Mouse (Mus musculus): ENCODE data around the gene Timm22. TPM values are rescaled to one million over a fixed set of nuclear protein-coding genes. Genes with fewer than 3 reads are reported as not detected.

Gene Timm22
- polyA plus RNA-seq, 1 experiment = 105 TPM

- peaks cover 67% of the 10 kb centered on the region for H3K36me3 ChIP-seq (ENCODE audit: control insufficient read depth, insufficient read depth)
Measured at GRCm38 (mm10) chr11:76436009-76436408, 29.3 kb downstream of the Timm22 start.

GRCm38 (mm10) chr11:76436864-76437437, 30.2 kb downstream of the Timm22 start:
- Histone ChIP-seq H3K79me2 (ENCODE audit: control insufficient read depth, insufficient read depth) (peaks cover 4% of the 10 kb centered on the region), H3K36me3 (ENCODE audit: control insufficient read depth, insufficient read depth) (peaks cover 72% of the 10 kb centered on the region)

More at GRCm38 (mm10) chr11:76436009-76436408, 29.3 kb downstream of the Timm22 start:
- Histone ChIP-seq H3ac (ENCODE audit: control insufficient read depth, insufficient read length, low read depth) (no peak overlapping the region), H3K27me3 (ENCODE audit: control insufficient read depth, insufficient read depth, insufficient read length) (no peaks in the 10 kb centered on the region), H3K79me2 (ENCODE audit: control insufficient read depth, insufficient read depth) (peaks cover 4% of the 10 kb centered on the region), H3K79me3 (ENCODE audit: low read depth) (peaks cover 4% of the 10 kb centered on the region), H3K4me3 (ENCODE audit: insufficient read depth, poor library complexity, severe bottlenecking) (no peak overlapping the region)
- TF ChIP-seq MAX (IDR thresholded peaks at IDR 0.05) (no peak), CEBPB (IDR thresholded peaks at IDR 0.05; ENCODE audit: low read depth) (no peak), CTCF (IDR thresholded peaks at IDR 0.05; ENCODE audit: control insufficient read depth, insufficient read depth, insufficient read length) (no peak), FOSL1 (IDR thresholded peaks at IDR 0.05; ENCODE audit: insufficient read depth, low read length, poor library complexity, severe bottlenecking) (no peak), MYOD1 (IDR thresholded peaks at IDR 0.05; ENCODE audit: control insufficient read depth, insufficient read length, low read depth) (no peak), MYOG (IDR thresholded peaks at IDR 0.05; ENCODE audit: control insufficient read depth, extremely low read depth, insufficient read length) (no peak), USF1 (IDR thresholded peaks at IDR 0.05; ENCODE audit: low read depth) (no peak)

GRCm38 (mm10) chr11:76439666-76440065, 32.9 kb downstream of the Timm22 start:
- peaks cover 82% of the 10 kb centered on the region for H3K36me3 ChIP-seq (ENCODE audit: control insufficient read depth, insufficient read depth)
- TF ChIP-seq MAX (IDR thresholded peaks at IDR 0.05) = no peak
- no peak for TF ChIP-seq USF1 (IDR thresholded peaks at IDR 0.05; ENCODE audit: low read depth)
- TF ChIP-seq CTCF (IDR thresholded peaks at IDR 0.05; ENCODE audit: control insufficient read depth, insufficient read depth, insufficient read length) = no peak
- no peak for TF ChIP-seq MYOD1 (IDR thresholded peaks at IDR 0.05; ENCODE audit: control insufficient read depth, insufficient read length, low read depth)
- TF ChIP-seq CEBPB (IDR thresholded peaks at IDR 0.05; ENCODE audit: low read depth) = no peak
- no peak for TF ChIP-seq FOSL1 (IDR thresholded peaks at IDR 0.05; ENCODE audit: insufficient read depth, low read length, poor library complexity, severe bottlenecking)
- TF ChIP-seq MYOG (IDR thresholded peaks at IDR 0.05; ENCODE audit: control insufficient read depth, extremely low read depth, insufficient read length) = no peak

More at GRCm38 (mm10) chr11:76436864-76437437, 30.2 kb downstream of the Timm22 start:
- Histone ChIP-seq H3K79me3 (ENCODE audit: low read depth) (peaks cover 4% of the 10 kb centered on the region), H3K27me3 (ENCODE audit: control insufficient read depth, insufficient read depth, insufficient read length) (no peaks in the 10 kb centered on the region), H3ac (ENCODE audit: control insufficient read depth, insufficient read length, low read depth) (no peak overlapping the region), H3K4me3 (ENCODE audit: insufficient read depth, poor library complexity, severe bottlenecking) (no peak overlapping the region)
- no peak for TF ChIP-seq MYOD1 (IDR thresholded peaks at IDR 0.05; ENCODE audit: control insufficient read depth, insufficient read length, low read depth)
- no peak for TF ChIP-seq FOSL1 (IDR thresholded peaks at IDR 0.05; ENCODE audit: insufficient read depth, low read length, poor library complexity, severe bottlenecking)

DNA sequence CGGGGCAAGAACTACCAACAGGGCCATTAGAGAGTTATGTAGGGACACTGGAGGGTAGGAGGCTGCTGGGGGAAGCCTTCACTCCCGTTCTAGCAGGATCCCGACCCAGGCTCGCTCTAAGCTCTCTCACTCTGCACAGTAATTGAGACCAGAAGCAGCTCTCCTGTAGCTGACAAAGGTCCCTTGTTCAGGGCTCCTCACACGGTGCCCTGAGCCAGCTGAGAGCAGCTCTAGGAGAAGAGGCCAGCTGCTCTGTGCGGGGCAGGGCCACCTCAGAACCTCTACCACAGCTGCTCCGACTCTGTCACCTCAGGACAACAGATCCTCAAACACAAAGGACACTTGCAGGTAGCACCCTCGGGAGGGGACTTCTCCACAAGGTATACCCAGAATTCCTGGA, 38.7 kb downstream of the Timm22 start:
- H3K36me3 ChIP-seq (ENCODE audit: control insufficient read depth, insufficient read depth) = peaks cover 82% of the 10 kb centered on the region
- H3K4me3 ChIP-seq (ENCODE audit: insufficient read depth, poor library complexity, severe bottlenecking) = no peak overlapping the region
- peaks cover 18% of the 10 kb centered on the region for H3K79me2 ChIP-seq (ENCODE audit: control insufficient read depth, insufficient read depth)
- peaks cover 2% of the 10 kb centered on the region for H3K79me3 ChIP-seq (ENCODE audit: low read depth)
- no peak overlapping the region for H3ac ChIP-seq (ENCODE audit: control insufficient read depth, insufficient read length, low read depth)
- no peaks in the 10 kb centered on the region for H3K27me3 ChIP-seq (ENCODE audit: control insufficient read depth, insufficient read depth, insufficient read length)
- no peak for TF ChIP-seq CEBPB (IDR thresholded peaks at IDR 0.05; ENCODE audit: low read depth)
- TF ChIP-seq CTCF (IDR thresholded peaks at IDR 0.05; ENCODE audit: control insufficient read depth, insufficient read depth, insufficient read length) = no peak
- no peak for TF ChIP-seq MYOD1 (IDR thresholded peaks at IDR 0.05; ENCODE audit: control insufficient read depth, insufficient read length, low read depth)
- TF ChIP-seq USF1 (IDR thresholded peaks at IDR 0.05; ENCODE audit: low read depth) = no peak

More at GRCm38 (mm10) chr11:76439666-76440065, 32.9 kb downstream of the Timm22 start:
- no peaks in the 10 kb centered on the region for H3K27me3 ChIP-seq (ENCODE audit: control insufficient read depth, insufficient read depth, insufficient read length)
- no peak overlapping the region for H3ac ChIP-seq (ENCODE audit: control insufficient read depth, insufficient read length, low read depth)
- H3K4me3 ChIP-seq (ENCODE audit: insufficient read depth, poor library complexity, severe bottlenecking) = no peak overlapping the region
- H3K79me2 ChIP-seq (ENCODE audit: control insufficient read depth, insufficient read depth) = peaks cover 4% of the 10 kb centered on the region
- H3K79me3 ChIP-seq (ENCODE audit: low read depth) = peaks cover 4% of the 10 kb centered on the region

- peaks cover 2% of the 10 kb centered on the region for H3K79me3 ChIP-seq (ENCODE audit: low read depth)
- H3K27me3 ChIP-seq (ENCODE audit: control insufficient read depth, insufficient read depth, insufficient read length) = no peaks in the 10 kb centered on the region
- no peak for TF ChIP-seq MYOD1 (IDR thresholded peaks at IDR 0.05; ENCODE audit: control insufficient read depth, insufficient read length, low read depth)
- TF ChIP-seq CTCF (IDR thresholded peaks at IDR 0.05; ENCODE audit: control insufficient read depth, insufficient read depth, insufficient read length) = no peak
- TF ChIP-seq CEBPB (IDR thresholded peaks at IDR 0.05; ENCODE audit: low read depth) = no peak
- no peak for TF ChIP-seq USF1 (IDR thresholded peaks at IDR 0.05; ENCODE audit: low read depth)
- TF ChIP-seq FOSL1 (IDR thresholded peaks at IDR 0.05; ENCODE audit: insufficient read depth, low read length, poor library complexity, severe bottlenecking) = no peak
- no peak for TF ChIP-seq MYOG (IDR thresholded peaks at IDR 0.05; ENCODE audit: control insufficient read depth, extremely low read depth, insufficient read length)
- no peak for TF ChIP-seq MAX (IDR thresholded peaks at IDR 0.05)
- H3K36me3 ChIP-seq (ENCODE audit: control insufficient read depth, insufficient read depth) = peaks cover 84% of the 10 kb centered on the region
- H3K4me3 ChIP-seq (ENCODE audit: insufficient read depth, poor library complexity, severe bottlenecking) = no peak overlapping the region
- peaks cover 18% of the 10 kb centered on the region for H3K79me2 ChIP-seq (ENCODE audit: control insufficient read depth, insufficient read depth)
- no peak overlapping the region for H3ac ChIP-seq (ENCODE audit: control insufficient read depth, insufficient read length, low read depth)
Measured at GRCm38 (mm10) chr11:76446251-76446650, 39.5 kb downstream of the Timm22 start.
